Mouse (Mus musculus): ENCODE measurements around the gene Pan2. TPM values are rescaled to one million over a fixed set of nuclear protein-coding genes. Genes with fewer than 3 reads are reported as not detected.

Gene Pan2
- total and polyA plus RNA-seq, 3 experiments = 6.5 to 15.2 (median 6.9) TPM

GRCm38 (mm10) chr10:128338948-128339347 is 35.8 kb downstream of the Pan2 start:
- 8% methylated on average over 2 of the region's 2 CpGs for WGBS
- peak in 1 of 2 experiments; percentile 34 for DNase-seq
- intact Hi-C loops (cut with DNase I) = loop anchor here (5.0 kb wide), 1 partner anchor 38 kb away; the partner anchor contains the start of gene Ankrd52
- TF ChIP-seq EP300 (IDR thresholded peaks at IDR 0.05; ENCODE audit: insufficient read depth, low read depth, low read length) (no peak), POLR2A (IDR thresholded peaks at IDR 0.05; ENCODE audit: insufficient read depth, low read depth, low read length) (no peak), CTCF (IDR thresholded peaks at IDR 0.05) (no peak)
- Histone ChIP-seq H3K36me3 (ENCODE audit: control insufficient read depth, insufficient read depth, low read length) (peaks cover 41% of the 10 kb centered on the region), H3K27me3 (ENCODE audit: control insufficient read depth, insufficient read depth, low read length) (no peaks in the 10 kb centered on the region), H3K4me3 (peak overlapping the region; percentile 71), H3K9ac (ENCODE audit: low read depth, low read length) (no peak overlapping the region; the same call in 1 of the 2 replicates), H3K27ac (peak overlapping the region; percentile 90), H3K79me2 (replicated peaks; ENCODE audit: control insufficient read depth, insufficient read depth, low read length) (peaks cover 8% of the 10 kb centered on the region), H3K4me1 (ENCODE audit: control insufficient read depth, insufficient read depth, low read length) (peaks cover 18% of the 10 kb centered on the region)

- Histone ChIP-seq H3K36me3 (ENCODE audit: control insufficient read depth, insufficient read depth, low read length) (peaks cover 46% of the 10 kb centered on the region), H3K27ac (peak overlapping the region; percentile 90; the same call in 1 of the 2 replicates), H3K4me1 (ENCODE audit: control insufficient read depth, insufficient read depth, low read length) (peaks cover 23% of the 10 kb centered on the region), H3K4me3 (no peak overlapping the region), H3K9ac (ENCODE audit: low read depth, low read length) (no peak overlapping the region; the same call in 1 of the 2 replicates), H3K79me2 (replicated peaks; ENCODE audit: control insufficient read depth, insufficient read depth, low read length) (peaks cover 8% of the 10 kb centered on the region), H3K27me3 (ENCODE audit: control insufficient read depth, insufficient read depth, low read length) (no peaks in the 10 kb centered on the region)
- no peak for DNase-seq
- 58% methylated on average over 2 of the region's 2 CpGs for whole genome bisulfite sequencing
- TF ChIP-seq POLR2A (IDR thresholded peaks at IDR 0.05; ENCODE audit: insufficient read depth, low read depth, low read length) (no peak), CTCF (IDR thresholded peaks at IDR 0.05) (peak; percentile 45)
- intact Hi-C loops (cut with DNase I) = no loop called here
These were observed 37.1 kb downstream of the Pan2 start for GRCm38 (mm10) chr10:128340257-128340656.

- H3K27me3 ChIP-seq (ENCODE audit: control insufficient read depth, insufficient read depth, low read length) = no peaks in the 10 kb centered on the region
- intact Hi-C loops (cut with DNase I) = no loop called here
- TF ChIP-seq CTCF (IDR thresholded peaks at IDR 0.05) (no peak), EP300 (IDR thresholded peaks at IDR 0.05; ENCODE audit: insufficient read depth, low read depth, low read length) (no peak), POLR2A (IDR thresholded peaks at IDR 0.05; ENCODE audit: insufficient read depth, low read depth, low read length) (no peak)
- H3K4me3 ChIP-seq = no peak overlapping the region
- no peak overlapping the region for H3K9ac ChIP-seq (ENCODE audit: low read depth, low read length)
- H3K79me2 ChIP-seq (replicated peaks; ENCODE audit: control insufficient read depth, insufficient read depth, low read length) = peaks cover 10% of the 10 kb centered on the region
- WGBS = 55% methylated on average over 1 of the region's 1 CpGs
- DNase-seq = no peak
- peaks cover 45% of the 10 kb centered on the region for H3K36me3 ChIP-seq (ENCODE audit: control insufficient read depth, insufficient read depth, low read length)
- H3K4me1 ChIP-seq (ENCODE audit: control insufficient read depth, insufficient read depth, low read length) = peaks cover 20% of the 10 kb centered on the region
- no peak overlapping the region; the same call in 1 of the 2 replicates for H3K27ac ChIP-seq
These were observed 40.3 kb downstream of the Pan2 start for GRCm38 (mm10) chr10:128343436-128343835.

GRCm38 (mm10) chr10:128344568-128345275 is 41.6 kb downstream of the Pan2 start:
- Histone ChIP-seq H3K4me3 (peak overlapping the region; percentile 36; the same call in 1 of the 2 replicates), H3K9ac (ENCODE audit: low read depth, low read length) (no peak overlapping the region), H3K27me3 (ENCODE audit: control insufficient read depth, insufficient read depth, low read length) (no peaks in the 10 kb centered on the region), H3K36me3 (ENCODE audit: control insufficient read depth, insufficient read depth, low read length) (peaks cover 38% of the 10 kb centered on the region), H3K4me1 (ENCODE audit: control insufficient read depth, insufficient read depth, low read length) (peaks cover 19% of the 10 kb centered on the region), H3K79me2 (replicated peaks; ENCODE audit: control insufficient read depth, insufficient read depth, low read length) (peaks cover 7% of the 10 kb centered on the region), H3K27ac (peak overlapping the region; percentile 50)
- 4% methylated on average over 7 of the region's 7 CpGs for WGBS
- no peak for TF ChIP-seq CTCF (IDR thresholded peaks at IDR 0.05)
- peak; percentile 22; the same call in 1 of the 2 replicates for TF ChIP-seq POLR2A (IDR thresholded peaks at IDR 0.05; ENCODE audit: insufficient read depth, low read depth, low read length)
- TF ChIP-seq EP300 (IDR thresholded peaks at IDR 0.05; ENCODE audit: insufficient read depth, low read depth, low read length) = peak; percentile 89
- DNase-seq = peak; percentile 79 to 86
- intact Hi-C loops (cut with DNase I) = loop anchor here (1.0 kb wide), 1 partner anchor 14 kb away; no protein-coding TSS in a partner anchor

DNA sequence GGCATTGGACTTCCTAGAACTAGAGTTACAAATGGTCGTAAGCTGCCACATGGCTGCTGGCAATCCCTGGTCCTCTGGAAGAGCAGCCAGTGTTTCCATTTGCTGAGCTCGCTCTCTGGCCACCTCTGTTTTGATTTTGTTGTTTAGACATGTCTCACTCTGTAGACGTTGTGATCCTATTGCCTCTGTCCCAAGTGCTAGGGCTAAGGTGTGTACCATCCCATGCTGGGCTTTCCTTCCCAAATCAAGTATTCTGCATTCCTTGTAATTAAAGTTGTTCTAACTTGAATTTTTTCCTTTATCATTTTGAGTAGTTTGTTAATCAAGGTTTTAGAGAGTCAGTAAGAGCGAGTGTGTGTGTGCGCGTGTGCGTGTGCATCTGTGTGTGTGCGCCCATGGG is 44.4 kb downstream of the Pan2 start:
- Histone ChIP-seq H3K27me3 (ENCODE audit: control insufficient read depth, insufficient read depth, low read length) (no peaks in the 10 kb centered on the region), H3K4me3 (no peak overlapping the region), H3K9ac (ENCODE audit: low read depth, low read length) (no peak overlapping the region), H3K36me3 (ENCODE audit: control insufficient read depth, insufficient read depth, low read length) (peaks cover 26% of the 10 kb centered on the region), H3K4me1 (ENCODE audit: control insufficient read depth, insufficient read depth, low read length) (peaks cover 16% of the 10 kb centered on the region), H3K79me2 (replicated peaks; ENCODE audit: control insufficient read depth, insufficient read depth, low read length) (peaks cover 4% of the 10 kb centered on the region; the same call in 1 of the 2 replicates), H3K27ac (no peak overlapping the region)
- WGBS = 76% methylated on average over 8 of the region's 8 CpGs
- intact Hi-C loops (cut with DNase I) = no loop called here
- DNase-seq = no peak
- no peak for TF ChIP-seq EP300 (IDR thresholded peaks at IDR 0.05; ENCODE audit: insufficient read depth, low read depth, low read length)
- TF ChIP-seq CTCF (IDR thresholded peaks at IDR 0.05) = no peak
- no peak for TF ChIP-seq POLR2A (IDR thresholded peaks at IDR 0.05; ENCODE audit: insufficient read depth, low read depth, low read length)

- 32% methylated on average over 2 of the region's 2 CpGs for WGBS
- DNase-seq = peak in 1 of 2 experiments; percentile 38
- H3K36me3 ChIP-seq (ENCODE audit: control insufficient read depth, insufficient read depth, low read length) = peaks cover 17% of the 10 kb centered on the region
- no peak overlapping the region for H3K27ac ChIP-seq
- H3K4me3 ChIP-seq = no peak overlapping the region
- TF ChIP-seq EP300 (IDR thresholded peaks at IDR 0.05; ENCODE audit: insufficient read depth, low read depth, low read length) (no peak), POLR2A (IDR thresholded peaks at IDR 0.05; ENCODE audit: insufficient read depth, low read depth, low read length) (no peak), CTCF (IDR thresholded peaks at IDR 0.05) (peak; percentile 81)
- no peaks in the 10 kb centered on the region for H3K79me2 ChIP-seq (replicated peaks; ENCODE audit: control insufficient read depth, insufficient read depth, low read length)
- H3K4me1 ChIP-seq (ENCODE audit: control insufficient read depth, insufficient read depth, low read length) = no peaks in the 10 kb centered on the region
- no peaks in the 10 kb centered on the region for H3K27me3 ChIP-seq (ENCODE audit: control insufficient read depth, insufficient read depth, low read length)
- no peak overlapping the region for H3K9ac ChIP-seq (ENCODE audit: low read depth, low read length)
- intact Hi-C loops (cut with DNase I) = loop anchor here (1.0 kb wide), 2 partner anchors 13 to 23 kb away; no protein-coding TSS in a partner anchor
These were observed 55.7 kb downstream of the Pan2 start for GRCm38 (mm10) chr10:128358796-128359195.
